Mouse (Mus musculus) stomach, embryonic 14.5 days (tissue): ENCODE measurements at regions not wholly inside any gene's neighbourhood (a gene's known extent, or its start where the extent isn't known, plus 50 kb on each side); places are given as distances from the start of the nearest gene placed in this dataset.

ENCODE experiments used
- ATAC-seq: fragments of 200-750 bp; cut with Nextera tagmentation; 2 replicates; pipeline ENCODE4 v1.8.0; 2017; ENCODE audit warnings: low read depth, moderate TSS enrichment; ENCODE audit not compliant: insufficient number of reproducible peaks, insufficient read depth, low FRiP score
- H3K27ac ChIP-seq: fragments of 300-500 bp; sonication (generic); 2 replicates; pipeline ENCODE4 v1.5.1; 2014; ENCODE audit warnings: mild to moderate bottlenecking, low read length, moderate library complexity, mixed read lengths
- H3K27me3 ChIP-seq: fragments of 300-500 bp; sonication (generic); 2 replicates; pipeline ENCODE4 v1.6.1; 2014; ENCODE audit warnings: low read length, control low read depth, mixed read lengths; ENCODE audit not compliant: control insufficient read depth, insufficient read depth
- H3K36me3 ChIP-seq: fragments of 300-500 bp; sonication (generic); 2 replicates; pipeline ENCODE4 v1.6.1; 2014; ENCODE audit warnings: mild to moderate bottlenecking, control low read depth, low read length, moderate library complexity, mixed read lengths; ENCODE audit not compliant: control insufficient read depth, insufficient read depth
- H3K4me1 ChIP-seq: fragments of 300-500 bp; sonication (generic); 2 replicates; pipeline ENCODE4 v1.6.1; 2014; ENCODE audit warnings: low read length, control low read depth, mixed read lengths; ENCODE audit not compliant: control insufficient read depth, insufficient read depth
- H3K4me2 ChIP-seq: fragments of 300-500 bp; sonication (generic); replicated peaks from 2 replicates; pipeline ENCODE4 v1.6.1; 2014; ENCODE audit warnings: low read depth, low read length, control low read depth
- H3K4me3 ChIP-seq: fragments of 300-500 bp; sonication (generic); 2 replicates; pipeline ENCODE4 v1.5.1; 2014; ENCODE audit warnings: low read depth, low read length, control low read depth
- H3K9ac ChIP-seq: fragments of 300-500 bp; sonication (generic); replicated peaks from 2 replicates; pipeline ENCODE4 v1.6.1; 2014; ENCODE audit warnings: low read depth, mild to moderate bottlenecking, control low read depth, low read length, moderate library complexity, mixed read lengths
- H3K9me3 ChIP-seq: fragments of 300-500 bp; sonication (generic); 2 replicates; pipeline ENCODE4 v1.6.1; 2016; ENCODE audit warnings: low read depth, low read length, control low read depth; ENCODE audit not compliant: control insufficient read depth
- WGBS: fragments of 180-500 bp; shearing (Covaris S2); extraction: QIAGEN DNeasy Blood & Tissue Kit; methylation state at CpG from one replicate; pipeline ENCODE4 v1.1.7; 2014; 5-methylcytosine and 5-hydroxymethylcytosine counted together

DNA sequence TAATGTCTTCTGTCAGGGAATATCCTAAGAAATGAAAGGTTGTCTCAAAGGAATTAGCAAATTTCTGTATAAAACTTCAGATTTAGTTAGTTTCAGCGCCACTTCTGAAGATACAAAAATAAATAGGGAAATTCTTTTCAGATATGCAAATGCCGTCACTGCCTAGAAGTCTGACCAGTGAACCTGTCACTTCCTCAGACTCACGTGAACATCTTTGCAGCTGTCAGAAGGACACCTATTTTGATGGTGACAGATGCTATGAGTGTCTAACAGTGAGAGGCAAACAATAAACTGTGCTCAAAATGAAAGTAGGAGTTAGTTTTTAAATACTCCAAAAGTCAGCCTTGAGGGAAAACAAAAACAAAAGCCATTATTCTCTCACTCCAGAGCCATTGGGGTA, 57.5 kb upstream of the Igf1r start:
- 80% methylated on average over 3 of the region's 3 CpGs for WGBS
- no peak for ATAC-seq
- no peak overlapping the region for H3K4me2 ChIP-seq

DNA sequence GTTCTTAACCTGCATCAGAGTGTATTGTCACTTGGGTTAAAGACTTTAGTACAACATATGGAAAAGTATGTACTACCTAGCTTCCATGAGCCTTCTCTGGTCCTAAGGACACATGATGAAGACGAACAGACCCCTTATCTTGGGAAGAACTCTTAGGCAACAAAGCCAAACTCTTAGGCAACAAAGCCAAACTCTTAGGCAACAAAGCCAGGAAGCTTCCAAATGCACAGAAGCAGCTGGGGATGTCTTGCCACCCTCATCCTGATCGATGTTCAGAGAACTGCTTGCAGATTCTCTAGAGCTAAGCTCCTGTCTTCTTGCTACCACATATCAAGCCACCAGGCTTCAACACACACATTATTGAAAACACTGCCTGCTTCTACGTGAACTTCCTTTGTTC, 59.7 kb upstream of the Igf1r start:
- no peaks in the 10 kb centered on the region for H3K4me1 ChIP-seq
- H3K4me3 ChIP-seq: no peak overlapping the region
- H3K9ac ChIP-seq: no peak overlapping the region
- no peaks in the 10 kb centered on the region for H3K9me3 ChIP-seq
- H3K27me3 ChIP-seq: no peaks in the 10 kb centered on the region
- no peak overlapping the region for H3K4me2 ChIP-seq
- no peak overlapping the region for H3K27ac ChIP-seq
- WGBS: 63% methylated on average over 3 of the region's 3 CpGs
- no peak for ATAC-seq
- no peaks in the 10 kb centered on the region for H3K36me3 ChIP-seq

More for the DNA sequence above, 57.5 kb upstream of the Igf1r start:
- Histone ChIP-seq H3K27ac (no peak overlapping the region), H3K9ac (no peak overlapping the region), H3K9me3 (no peaks in the 10 kb centered on the region), H3K4me3 (no peak overlapping the region), H3K27me3 (no peaks in the 10 kb centered on the region), H3K4me1 (no peaks in the 10 kb centered on the region), H3K36me3 (no peaks in the 10 kb centered on the region)

DNA sequence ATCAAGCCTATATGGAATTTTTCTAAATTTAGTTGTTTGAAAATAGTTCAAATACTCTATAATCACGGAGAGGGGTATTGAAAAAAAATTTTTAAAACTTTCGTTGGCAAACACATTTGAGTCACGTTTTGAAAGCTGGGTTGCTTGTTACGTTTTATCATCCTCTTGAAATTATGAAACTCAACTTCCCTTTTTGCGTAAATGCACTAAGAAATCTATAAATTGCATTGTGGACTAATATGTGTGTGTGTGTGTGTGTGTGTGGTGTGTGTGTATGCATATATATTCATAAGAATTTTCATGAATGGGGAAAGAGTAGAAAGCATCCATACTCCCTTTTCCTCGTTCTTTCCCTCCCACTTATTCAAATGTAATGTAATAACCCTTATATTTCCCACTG, 69.6 kb upstream of the Igf1r start:
- H3K36me3 ChIP-seq: no peaks in the 10 kb centered on the region
- H3K4me2 ChIP-seq: no peak overlapping the region
- no peak for ATAC-seq
- H3K4me1 ChIP-seq: no peaks in the 10 kb centered on the region
- no peaks in the 10 kb centered on the region for H3K9me3 ChIP-seq
- H3K9ac ChIP-seq: no peak overlapping the region
- no peaks in the 10 kb centered on the region for H3K27me3 ChIP-seq
- WGBS: 82% methylated on average over 6 of the region's 6 CpGs
- no peak overlapping the region for H3K4me3 ChIP-seq
- no peak overlapping the region for H3K27ac ChIP-seq

DNA sequence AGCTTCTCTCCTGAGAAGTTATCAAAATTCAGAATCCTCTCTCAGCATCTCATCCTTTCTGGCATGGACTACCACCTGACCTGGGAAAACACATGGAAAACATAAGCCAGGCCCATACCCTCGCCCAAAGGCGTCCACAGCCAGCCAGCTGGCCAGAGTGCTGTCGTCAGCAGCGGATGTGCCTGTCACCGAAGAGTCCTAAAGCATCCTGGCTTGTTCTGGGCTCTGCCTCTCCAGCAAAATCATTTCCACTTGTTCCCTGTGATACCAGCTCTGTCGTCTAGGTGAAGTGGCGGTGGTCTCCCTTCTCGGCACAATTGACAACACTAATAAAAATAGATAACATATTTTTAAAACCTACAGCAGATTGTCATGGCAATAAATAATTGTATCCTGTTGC, 70.0 kb upstream of the Igf1r start:
- ATAC-seq: no peak
- WGBS: 80% methylated on average over 8 of the region's 8 CpGs
- no peak overlapping the region for H3K27ac ChIP-seq

DNA sequence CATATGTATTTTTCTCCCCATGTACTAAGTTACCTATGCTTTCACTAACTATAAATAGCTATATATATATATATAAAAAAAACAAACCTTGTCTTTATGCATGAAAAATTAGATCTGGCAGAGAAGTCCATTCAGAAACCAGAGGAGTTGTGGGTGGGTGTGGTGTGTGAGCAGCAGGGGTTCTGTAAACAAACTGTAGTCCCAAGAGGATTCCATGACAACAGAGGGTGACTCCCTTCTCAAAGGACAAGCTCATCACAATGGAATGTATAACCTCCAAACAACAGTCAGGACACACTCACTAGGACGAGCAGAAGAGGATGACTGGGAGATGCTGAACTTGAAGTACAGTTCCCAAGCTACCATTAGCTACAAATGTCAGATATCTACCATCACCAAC, 74.4 kb upstream of the Igf1r start:
- no peaks in the 10 kb centered on the region for H3K27me3 ChIP-seq
- H3K9me3 ChIP-seq: no peaks in the 10 kb centered on the region
- no peak overlapping the region for H3K9ac ChIP-seq
- WGBS: 22% methylated on average over 1 of the region's 1 CpGs
- no peak overlapping the region for H3K27ac ChIP-seq
- no peaks in the 10 kb centered on the region for H3K4me1 ChIP-seq
- no peak overlapping the region for H3K4me3 ChIP-seq
- ATAC-seq: no peak
- no peaks in the 10 kb centered on the region for H3K36me3 ChIP-seq
- no peak overlapping the region for H3K4me2 ChIP-seq

More for the DNA sequence above, 70.0 kb upstream of the Igf1r start:
- Histone ChIP-seq H3K36me3 (no peaks in the 10 kb centered on the region), H3K9me3 (no peaks in the 10 kb centered on the region), H3K9ac (no peak overlapping the region), H3K4me2 (no peak overlapping the region), H3K27me3 (no peaks in the 10 kb centered on the region), H3K4me3 (no peak overlapping the region), H3K4me1 (no peaks in the 10 kb centered on the region)

DNA sequence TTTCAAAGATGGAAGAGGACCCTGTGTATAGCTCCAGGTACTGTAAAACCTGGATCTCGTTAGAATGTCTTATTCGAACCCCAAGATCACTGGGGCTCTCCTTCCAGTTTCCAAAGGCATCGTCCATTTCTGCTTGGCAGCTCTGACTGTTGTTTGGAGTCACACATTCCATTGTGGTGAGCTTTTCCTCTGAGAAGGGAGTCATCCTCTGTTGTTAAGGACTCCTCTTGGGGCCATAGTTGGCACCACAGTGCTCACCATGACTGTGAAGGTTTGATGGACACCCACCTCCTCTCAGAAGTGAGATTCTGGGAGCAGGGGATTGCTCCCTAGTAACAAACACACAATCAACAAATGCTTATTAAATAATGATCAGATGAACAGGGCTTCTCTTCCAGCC, 75.0 kb upstream of the Igf1r start:
- Histone ChIP-seq H3K4me2 (no peak overlapping the region), H3K9ac (no peak overlapping the region), H3K4me3 (no peak overlapping the region), H3K9me3 (no peaks in the 10 kb centered on the region), H3K27me3 (no peaks in the 10 kb centered on the region), H3K4me1 (no peaks in the 10 kb centered on the region), H3K36me3 (no peaks in the 10 kb centered on the region), H3K27ac (no peak overlapping the region)
- 76% methylated on average over 3 of the region's 3 CpGs for WGBS
- ATAC-seq: no peak

DNA sequence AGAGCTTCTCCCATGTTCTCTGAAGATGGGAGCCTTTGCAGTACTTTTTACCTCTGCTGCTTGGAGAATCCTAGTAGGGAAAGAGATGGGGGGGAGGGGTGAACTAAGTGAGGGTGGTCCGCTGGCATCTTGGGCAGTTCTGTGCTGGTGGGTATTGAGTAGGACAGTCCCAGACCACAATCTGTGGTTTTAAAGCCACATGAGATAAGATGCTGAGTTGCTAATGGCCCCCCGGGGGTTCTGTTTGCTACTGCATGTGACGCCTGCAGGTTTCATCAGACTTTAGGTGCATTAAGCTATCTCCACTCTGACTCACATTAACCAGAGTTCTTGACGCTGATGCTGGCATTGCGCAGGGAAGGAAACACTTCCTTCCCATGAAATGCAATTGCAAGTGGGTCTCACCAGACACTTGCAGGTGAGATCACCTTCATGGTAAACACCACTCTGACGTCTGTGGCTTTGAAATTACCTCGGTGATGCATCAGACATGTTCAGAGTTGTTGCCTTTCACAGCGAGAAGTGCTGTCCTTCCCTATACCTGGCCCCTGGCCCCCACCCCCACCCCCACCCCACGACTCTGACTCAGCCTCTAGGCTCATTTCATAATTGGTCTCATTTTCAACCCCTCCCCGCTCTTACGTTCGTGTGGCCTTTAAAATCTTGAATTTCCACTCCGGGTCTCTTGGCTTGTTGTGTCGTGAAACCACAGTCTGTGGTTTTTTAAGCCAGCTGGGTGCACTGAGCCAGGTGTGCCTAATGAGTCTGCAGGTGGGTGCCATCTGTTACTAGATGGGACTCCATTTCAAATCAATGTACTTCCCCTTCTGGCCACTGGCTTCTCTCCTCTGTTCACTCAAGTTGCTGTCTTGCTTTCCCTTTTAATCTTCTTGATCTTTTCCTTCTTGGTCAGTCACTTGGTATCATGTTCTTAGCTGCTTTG, 94.8 kb upstream of the Synm start:
- no peak overlapping the region for H3K4me3 ChIP-seq
- no peaks in the 10 kb centered on the region; the same call in 1 of the 2 replicates for H3K9me3 ChIP-seq
- no peak overlapping the region for H3K27ac ChIP-seq
- no peaks in the 10 kb centered on the region for H3K36me3 ChIP-seq
- no peaks in the 10 kb centered on the region for H3K4me1 ChIP-seq
- H3K9ac ChIP-seq: no peak overlapping the region
- no peak for ATAC-seq
- H3K27me3 ChIP-seq: no peaks in the 10 kb centered on the region
- 64% methylated on average over 14 of the region's 14 CpGs for WGBS
- no peak overlapping the region for H3K4me2 ChIP-seq

DNA sequence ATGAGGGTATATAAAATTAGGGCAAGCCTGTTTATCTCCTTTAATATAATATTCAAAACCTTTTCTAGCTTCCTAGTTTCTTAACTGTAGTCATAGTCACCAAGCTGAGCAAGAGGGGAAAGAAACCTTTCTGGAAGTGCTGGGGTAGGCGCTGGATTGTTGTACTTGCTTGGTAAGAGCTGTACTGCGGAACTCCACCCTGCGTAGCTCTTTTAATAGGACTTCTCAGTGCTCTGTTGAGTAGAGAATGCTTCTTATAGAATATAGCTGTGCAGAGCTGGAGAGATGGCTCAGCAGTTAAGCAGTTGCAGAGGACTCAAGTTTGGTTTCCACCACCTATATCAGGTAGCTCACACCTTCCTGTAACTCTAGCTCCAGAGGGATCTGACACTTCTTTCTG, 93.3 kb upstream of the Synm start:
- Histone ChIP-seq H3K4me2 (no peak overlapping the region), H3K27me3 (no peaks in the 10 kb centered on the region), H3K9ac (no peak overlapping the region), H3K4me3 (no peak overlapping the region), H3K36me3 (no peaks in the 10 kb centered on the region), H3K27ac (no peak overlapping the region), H3K9me3 (no peaks in the 10 kb centered on the region; the same call in 1 of the 2 replicates), H3K4me1 (no peaks in the 10 kb centered on the region)
- 92% methylated on average over 3 of the region's 3 CpGs for WGBS
- no peak for ATAC-seq

DNA sequence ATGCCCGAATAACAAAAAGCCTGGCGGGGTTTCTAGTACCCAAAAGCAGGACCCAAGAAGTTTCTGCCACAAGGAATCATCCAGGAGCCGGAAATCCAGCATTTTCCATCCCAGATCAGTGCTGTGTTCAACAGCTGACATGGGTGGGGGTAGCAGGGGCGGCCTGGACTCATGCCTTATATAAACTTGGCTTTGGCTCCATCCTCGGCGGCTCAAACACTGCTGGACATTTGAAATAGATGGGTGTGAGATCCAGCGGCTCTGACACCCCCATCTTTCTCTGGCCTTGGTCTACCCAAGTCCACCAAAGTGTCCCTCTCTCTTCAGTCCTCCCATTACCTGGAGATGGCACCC, 89.9 kb upstream of the Synm start:
- peak overlapping the region; percentile 47 for H3K4me3 ChIP-seq
- H3K9ac ChIP-seq: peak overlapping the region; percentile 48; the same call in 1 of the 2 replicates
- H3K9me3 ChIP-seq: no peaks in the 10 kb centered on the region; the same call in 1 of the 2 replicates
- H3K27ac ChIP-seq: 0 out of 2 replicates have a peak overlapping the region, but pooled peaks have one; percentile 44
- ATAC-seq: no peak
- H3K4me1 ChIP-seq: no peaks in the 10 kb centered on the region
- WGBS: 7% methylated on average over 7 of the region's 7 CpGs
- peak overlapping the region; percentile 66 for H3K4me2 ChIP-seq
- no peaks in the 10 kb centered on the region for H3K27me3 ChIP-seq
- H3K36me3 ChIP-seq: no peaks in the 10 kb centered on the region
